Mouse (Mus musculus) lung, postnatal 36 days (tissue): ENCODE measurements around the gene Zscan25.
"Not testable (repeated sequence)": the region's sequence is repeated elsewhere in the genome, so short reads cannot be mapped to it uniquely, and the experiment has no call there.

Experiments
- DNase-seq: peaks from one replicate; pipeline ENCODE4 v3.0.0; 2022; ENCODE audit warnings: mixed read lengths

The Zscan25 gene

GRCm38 (mm10) chr5:145280371-145281143 lies at the start of gene Zscan25:
Gene Zscan25 (plus strand): TSS chr5:145280500.
- peak; percentile 96 for DNase-seq

GRCm38 (mm10) chr5:145230641-145231040 lies 49.7 kb upstream of the Zscan25 start:
- no peak for DNase-seq

GRCm38 (mm10) chr5:145231367-145231871 lies 48.9 kb upstream of the Zscan25 start, which contains the start of gene Zfp655:
Gene Zfp655 (plus strand): TSS chr5:145231715.
- peak; percentile 98 for DNase-seq

- no peak for DNase-seq
Measured at GRCm38 (mm10) chr5:145231893-145232411, 48.3 kb upstream of the Zscan25 start.

- DNase-seq, result peak; percentile 39
Measured at GRCm38 (mm10) chr5:145234636-145235035, 45.7 kb upstream of the Zscan25 start.

- no peak for DNase-seq
Measured at GRCm38 (mm10) chr5:145249520-145249919, 30.8 kb upstream of the Zscan25 start.

- DNase-seq, result not testable (repeated sequence)
Measured at GRCm38 (mm10) chr5:145273568-145273967, 6.7 kb upstream of the Zscan25 start.

- DNase-seq, result no peak
Measured at GRCm38 (mm10) chr5:145279948-145280347, 352 bp upstream of the Zscan25 start.

- DNase-seq, result no peak
Measured at GRCm38 (mm10) chr5:145288382-145288781, 8.1 kb downstream of the Zscan25 start.

- no peak for DNase-seq
Measured at GRCm38 (mm10) chr5:145290697-145291096, 10.4 kb downstream of the Zscan25 start.

GRCm38 (mm10) chr5:145292398-145292797 lies 12.1 kb downstream of the Zscan25 start:
- DNase-seq, result no peak

GRCm38 (mm10) chr5:145300469-145300868 lies 20.2 kb downstream of the Zscan25 start:
- no peak for DNase-seq

GRCm38 (mm10) chr5:145301796-145302195 lies 21.5 kb downstream of the Zscan25 start:
- DNase-seq, result not testable (repeated sequence)

- DNase-seq, result no peak
Measured at GRCm38 (mm10) chr5:145302424-145302823, 22.1 kb downstream of the Zscan25 start.

GRCm38 (mm10) chr5:145306953-145307352 lies 26.7 kb downstream of the Zscan25 start:
- DNase-seq, result not testable (repeated sequence)

GRCm38 (mm10) chr5:145307811-145308210 lies 27.5 kb downstream of the Zscan25 start:
- DNase-seq, result not testable (repeated sequence)

- no peak for DNase-seq
Measured at GRCm38 (mm10) chr5:145313845-145314244, 33.5 kb downstream of the Zscan25 start.

GRCm38 (mm10) chr5:145317141-145317540 lies 36.8 kb downstream of the Zscan25 start:
- no peak for DNase-seq

- not testable (repeated sequence) for DNase-seq
Measured at GRCm38 (mm10) chr5:145338756-145339155, 58.5 kb downstream of the Zscan25 start.
